Mouse (Mus musculus) testis, postnatal 14 days (tissue): Measurements from ENCODE around the gene Anks3.

Source experiments
- DNase-seq: peaks from one replicate; pipeline ENCODE4 v3.0.0; 2021; ENCODE audit warnings: low spot score

The Anks3 gene

DNA sequence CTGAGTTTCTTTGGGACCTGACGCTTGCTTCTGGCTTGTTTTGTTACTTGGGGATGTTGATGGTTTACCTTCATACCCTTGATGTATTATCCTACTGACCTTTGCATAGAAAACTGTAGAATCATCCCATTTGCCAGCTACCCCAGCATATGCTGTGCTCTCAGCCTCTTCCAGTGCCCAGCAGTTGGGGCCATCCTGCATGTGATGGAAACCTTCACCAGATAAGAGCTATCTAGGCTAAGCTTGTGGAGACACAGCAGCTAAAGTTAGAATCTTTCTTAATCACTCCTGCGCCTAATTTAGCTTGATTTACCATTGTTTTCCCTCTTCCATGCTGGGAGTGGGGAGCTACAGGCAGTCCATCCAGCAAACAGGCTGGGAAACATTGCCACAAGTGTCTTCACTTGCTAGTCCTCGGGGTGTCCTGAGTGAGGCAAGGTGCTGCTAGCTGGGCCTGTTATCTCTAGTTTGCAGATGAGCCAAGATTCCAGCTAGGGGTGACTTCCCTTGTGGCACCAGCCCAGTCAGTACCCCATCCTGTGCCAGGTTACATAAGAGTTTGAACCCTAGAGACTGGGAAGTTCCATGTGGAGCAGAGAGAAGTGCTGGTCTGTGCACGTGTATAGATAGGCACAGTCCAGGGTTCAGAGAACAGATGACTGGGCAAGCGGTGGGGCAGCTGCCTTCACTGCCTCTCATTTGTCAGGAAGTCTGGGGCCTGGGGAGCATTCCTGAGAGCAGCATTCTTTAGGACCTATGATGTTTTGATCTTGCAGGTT, 67.6 kb downstream of the Anks3 start:
- no peak for DNase-seq

DNA sequence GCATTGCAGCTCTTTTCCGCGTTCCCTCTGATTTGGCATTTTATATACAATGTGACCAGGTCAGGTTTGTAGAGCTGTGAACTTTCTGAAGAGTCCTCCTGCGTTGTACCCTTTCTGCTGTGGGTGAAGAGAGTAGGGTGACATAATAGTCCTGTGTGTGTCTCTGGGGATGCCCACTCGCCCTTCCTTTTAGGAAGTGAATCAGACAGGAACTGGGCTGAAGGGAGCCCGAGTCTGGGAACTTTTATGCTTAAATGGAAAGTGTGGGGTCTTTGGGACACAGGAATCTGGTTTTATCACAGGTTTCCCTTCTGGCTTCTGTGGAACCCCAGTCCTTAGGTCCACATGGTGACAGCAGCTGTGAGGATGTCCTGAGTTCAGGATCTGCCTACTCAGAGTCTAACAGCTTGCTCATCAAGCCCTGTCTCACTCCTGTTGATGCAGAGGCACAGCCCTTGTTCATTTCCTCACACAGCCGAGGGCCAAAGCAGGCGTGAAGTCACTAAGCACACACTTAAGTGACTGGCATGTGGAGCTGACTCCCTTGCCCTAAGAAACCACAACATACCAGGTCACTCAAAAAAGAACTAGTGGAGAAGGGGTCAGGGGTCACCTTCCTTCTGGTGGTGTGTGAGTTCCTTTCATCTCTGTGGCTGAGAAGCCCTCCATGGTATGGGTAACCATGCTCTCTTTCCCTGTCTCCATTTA, 69.7 kb downstream of the Anks3 start:
- no peak for DNase-seq

DNA sequence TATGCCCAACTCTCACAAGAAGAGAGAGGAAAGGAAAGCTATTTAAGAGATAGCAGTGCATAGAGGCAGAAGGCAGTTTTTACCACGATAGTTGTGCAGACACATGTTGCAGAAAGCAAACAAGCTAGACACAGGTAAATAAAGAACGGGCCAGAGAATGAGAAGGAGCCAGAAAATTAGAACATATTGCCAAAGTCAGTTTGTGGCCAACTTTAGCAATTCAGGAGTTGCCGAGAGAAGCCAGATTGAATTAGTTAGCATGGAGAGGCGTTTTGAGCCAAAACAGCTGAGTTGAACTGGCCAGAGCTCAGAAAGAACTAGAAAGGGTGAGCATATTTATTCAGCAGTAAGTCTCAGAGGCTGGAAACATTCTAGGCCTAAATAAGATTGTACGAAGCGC, 71.8 kb downstream of the Anks3 start:
- DNase-seq: no peak
